Mouse (Mus musculus): ENCODE results near the gene Nck2. TPM values are rescaled to one million over a fixed set of nuclear protein-coding genes. Genes with fewer than 3 reads are reported as not detected.

Nck2 gene
- polyA plus RNA-seq, 2 experiments = 8.4 to 9.0 TPM

GRCm38 (mm10) chr1:43517405-43517804 is 73.0 kb downstream of the Nck2 start:
- no peak overlapping the region for H3K4me3 ChIP-seq (ENCODE audit: insufficient read depth in 1 of 2, low read depth in 2 of 2, low read length in 2 of 2)
- ATAC-seq (ENCODE audit: insufficient read depth) (no peak), DNase-seq (ENCODE audit: low read depth in 3 of 3, low spot score in 3 of 3) (no peak)
- WGBS (ENCODE audit: insufficient replicate concordance) = 83% methylated on average over 3 of the region's 3 CpGs
- H3K36me3 ChIP-seq (replicated peaks; ENCODE audit: control insufficient read depth, insufficient read depth, low read depth) = no peaks in the 10 kb centered on the region
- no peaks in the 10 kb centered on the region for H3K27me3 ChIP-seq (ENCODE audit: control insufficient read depth, insufficient read depth, low read length)
- H3K4me2 ChIP-seq (ENCODE audit: low read depth) = no peak overlapping the region
- no peak overlapping the region for H3K9ac ChIP-seq (replicated peaks)
- H3K27ac ChIP-seq = no peak overlapping the region
- no peak for TF ChIP-seq CTCF (IDR thresholded peaks at IDR 0.05; ENCODE audit: low read depth)
- no peak for TF ChIP-seq EP300 (IDR thresholded peaks at IDR 0.05; ENCODE audit: low read depth)
- H3K4me1 ChIP-seq (replicated peaks; ENCODE audit: control insufficient read depth in 2 of 2, insufficient read depth in 2 of 2, low read length in 1 of 2) = peaks cover 28 to 33% of the 10 kb centered on the region in 2 experiments
- H3K9me3 ChIP-seq (ENCODE audit: control insufficient read depth, low read length) = no peaks in the 10 kb centered on the region

- Histone ChIP-seq H3K9me3 (ENCODE audit: control insufficient read depth, low read length) (no peaks in the 10 kb centered on the region), H3K4me1 (replicated peaks; ENCODE audit: control insufficient read depth in 2 of 2, insufficient read depth in 2 of 2, low read length in 1 of 2) (peaks cover 30 to 36% of the 10 kb centered on the region in 2 experiments), H3K4me2 (ENCODE audit: low read depth) (peak overlapping the region; percentile 3; the same call in 1 of the 2 replicates), H3K4me3 (ENCODE audit: insufficient read depth in 1 of 2, low read depth in 2 of 2, low read length in 2 of 2) (no peak overlapping the region), H3K27me3 (ENCODE audit: control insufficient read depth, insufficient read depth, low read length) (no peaks in the 10 kb centered on the region), H3K9ac (replicated peaks) (no peak overlapping the region), H3K36me3 (replicated peaks; ENCODE audit: control insufficient read depth, insufficient read depth, low read depth) (no peaks in the 10 kb centered on the region), H3K27ac (peak overlapping the region; percentile 12; the same call in 1 of the 2 replicates)
- 45% methylated on average over 1 of the region's 1 CpGs for WGBS (ENCODE audit: insufficient replicate concordance)
- TF ChIP-seq EP300 (IDR thresholded peaks at IDR 0.05; ENCODE audit: low read depth) (no peak), CTCF (IDR thresholded peaks at IDR 0.05; ENCODE audit: low read depth) (no peak)
- ATAC-seq (ENCODE audit: insufficient read depth) (peak; percentile 9; the same call in 1 of the 2 replicates), DNase-seq (ENCODE audit: low read depth in 3 of 3, low spot score in 3 of 3) (no peak)
Observed at GRCm38 (mm10) chr1:43520216-43520988, 76.0 kb downstream of the Nck2 start.

- no peaks in the 10 kb centered on the region for H3K27me3 ChIP-seq (ENCODE audit: control insufficient read depth, insufficient read depth, low read length)
- H3K9ac ChIP-seq (replicated peaks) = peak overlapping the region; percentile 15; the same call in 1 of the 2 replicates
- H3K4me3 ChIP-seq (ENCODE audit: insufficient read depth in 1 of 2, low read depth in 2 of 2, low read length in 2 of 2) = no peak overlapping the region
- no peak for DNase-seq (ENCODE audit: low read depth in 3 of 3, low spot score in 3 of 3)
- H3K27ac ChIP-seq = peak overlapping the region; percentile 63
- ATAC-seq (ENCODE audit: insufficient read depth) = peak; percentile 70
- H3K9me3 ChIP-seq (ENCODE audit: control insufficient read depth, low read length) = no peaks in the 10 kb centered on the region
- peaks cover 30 to 36% of the 10 kb centered on the region in 2 experiments for H3K4me1 ChIP-seq (replicated peaks; ENCODE audit: control insufficient read depth in 2 of 2, insufficient read depth in 2 of 2, low read length in 1 of 2)
- 7% methylated on average over 3 of the region's 3 CpGs for WGBS (ENCODE audit: insufficient replicate concordance)
- peak overlapping the region; percentile 3; the same call in 1 of the 2 replicates for H3K4me2 ChIP-seq (ENCODE audit: low read depth)
- 0 out of 2 replicates have a peak, but pooled peaks have one; percentile 30 for TF ChIP-seq EP300 (IDR thresholded peaks at IDR 0.05; ENCODE audit: low read depth)
- 0 out of 2 replicates have a peak, but pooled peaks have one; percentile 11 for TF ChIP-seq CTCF (IDR thresholded peaks at IDR 0.05; ENCODE audit: low read depth)
- no peaks in the 10 kb centered on the region for H3K36me3 ChIP-seq (replicated peaks; ENCODE audit: control insufficient read depth, insufficient read depth, low read depth)
Observed at GRCm38 (mm10) chr1:43520989-43521371, 76.6 kb downstream of the Nck2 start.

GRCm38 (mm10) chr1:43521512-43521911 is 77.1 kb downstream of the Nck2 start:
- ATAC-seq (ENCODE audit: insufficient read depth) (peak; percentile 49), DNase-seq (ENCODE audit: low read depth in 3 of 3, low spot score in 3 of 3) (no peak)
- no peak for TF ChIP-seq CTCF (IDR thresholded peaks at IDR 0.05; ENCODE audit: low read depth)
- TF ChIP-seq EP300 (IDR thresholded peaks at IDR 0.05; ENCODE audit: low read depth) = no peak
- peak overlapping the region; percentile 3; the same call in 1 of the 2 replicates for H3K4me2 ChIP-seq (ENCODE audit: low read depth)
- H3K27me3 ChIP-seq (ENCODE audit: control insufficient read depth, insufficient read depth, low read length) = no peaks in the 10 kb centered on the region
- no peaks in the 10 kb centered on the region for H3K9me3 ChIP-seq (ENCODE audit: control insufficient read depth, low read length)
- H3K9ac ChIP-seq (replicated peaks) = no peak overlapping the region
- H3K4me3 ChIP-seq (ENCODE audit: insufficient read depth in 1 of 2, low read depth in 2 of 2, low read length in 2 of 2) = no peak overlapping the region
- 40% methylated on average over 3 of the region's 3 CpGs for WGBS (ENCODE audit: insufficient replicate concordance)
- peak overlapping the region; percentile 63 for H3K27ac ChIP-seq
- H3K4me1 ChIP-seq (replicated peaks; ENCODE audit: control insufficient read depth in 2 of 2, insufficient read depth in 2 of 2, low read length in 1 of 2) = peaks cover 30 to 36% of the 10 kb centered on the region in 2 experiments
- H3K36me3 ChIP-seq (replicated peaks; ENCODE audit: control insufficient read depth, insufficient read depth, low read depth) = no peaks in the 10 kb centered on the region

GRCm38 (mm10) chr1:43521950-43522349 is 77.6 kb downstream of the Nck2 start:
- peak overlapping the region; percentile 63 for H3K27ac ChIP-seq
- ATAC-seq (ENCODE audit: insufficient read depth) = peak; percentile 58
- H3K9ac ChIP-seq (replicated peaks) = no peak overlapping the region
- 37% methylated on average over 4 of the region's 4 CpGs for WGBS (ENCODE audit: insufficient replicate concordance)
- no peaks in the 10 kb centered on the region for H3K27me3 ChIP-seq (ENCODE audit: control insufficient read depth, insufficient read depth, low read length)
- no peak overlapping the region for H3K4me3 ChIP-seq (ENCODE audit: insufficient read depth in 1 of 2, low read depth in 2 of 2, low read length in 2 of 2)
- peaks cover 30 to 36% of the 10 kb centered on the region in 2 experiments for H3K4me1 ChIP-seq (replicated peaks; ENCODE audit: control insufficient read depth in 2 of 2, insufficient read depth in 2 of 2, low read length in 1 of 2)
- no peak overlapping the region for H3K4me2 ChIP-seq (ENCODE audit: low read depth)
- no peak for DNase-seq (ENCODE audit: low read depth in 3 of 3, low spot score in 3 of 3)
- no peak for TF ChIP-seq CTCF (IDR thresholded peaks at IDR 0.05; ENCODE audit: low read depth)
- TF ChIP-seq EP300 (IDR thresholded peaks at IDR 0.05; ENCODE audit: low read depth) = no peak
- H3K9me3 ChIP-seq (ENCODE audit: control insufficient read depth, low read length) = no peaks in the 10 kb centered on the region
- H3K36me3 ChIP-seq (replicated peaks; ENCODE audit: control insufficient read depth, insufficient read depth, low read depth) = no peaks in the 10 kb centered on the region
